Mouse (Mus musculus) forebrain, embryonic 15.5 days (tissue): ENCODE measurements around the gene Wdr31. TPM values are rescaled to one million over a fixed set of nuclear protein-coding genes. Genes with fewer than 3 reads are reported as not detected.

Experiments used
- ATAC-seq: fragments of 200-750 bp; cut with Nextera tagmentation; replicated peaks from 2 replicates; pipeline ENCODE4 v1.8.0; 2017; ENCODE audit warnings: mild to moderate bottlenecking, moderate TSS enrichment, moderate library complexity
- H3K27ac ChIP-seq: fragments of 300-500 bp; sonication (generic); replicated peaks from 2 replicates; pipeline ENCODE4 v1.5.1; 2015; ENCODE audit warnings: mild to moderate bottlenecking, inconsistent platforms
- H3K27me3 ChIP-seq: fragments of 300-500 bp; sonication (generic); 2 replicates; pipeline ENCODE4 v1.6.1; 2015; ENCODE audit warnings: inconsistent platforms
- H3K36me3 ChIP-seq: fragments of 300-500 bp; sonication (generic); 2 replicates; pipeline ENCODE4 v1.6.1; 2015; ENCODE audit warnings: mild to moderate bottlenecking, inconsistent platforms
- H3K4me1 ChIP-seq: fragments of 300-500 bp; sonication (generic); 2 replicates; pipeline ENCODE4 v1.6.1; 2015; ENCODE audit warnings: inconsistent platforms
- H3K4me2 ChIP-seq: fragments of 300-500 bp; sonication (generic); replicated peaks from 2 replicates; pipeline ENCODE4 v1.6.1; 2015; ENCODE audit warnings: mild to moderate bottlenecking, inconsistent platforms
- H3K4me3 ChIP-seq: fragments of 300-500 bp; sonication (generic); 2 replicates; pipeline ENCODE4 v1.5.1; 2015; ENCODE audit warnings: mild to moderate bottlenecking, inconsistent platforms
- H3K9ac ChIP-seq: fragments of 300-500 bp; sonication (generic); replicated peaks from 2 replicates; pipeline ENCODE4 v1.6.1; 2015; ENCODE audit warnings: mild to moderate bottlenecking, inconsistent platforms
- H3K9me3 ChIP-seq: fragments of 300-500 bp; sonication (generic); 2 replicates; pipeline ENCODE4 v1.6.1; 2016; ENCODE audit warnings: inconsistent platforms
- WGBS: fragments of 180-500 bp; shearing (Covaris S2); methylation state at CpG from one replicate; pipeline ENCODE4 v1.1.7; 2015; ENCODE audit warnings: mixed read lengths; 5-methylcytosine and 5-hydroxymethylcytosine counted together
- polyA plus RNA-seq: library from polyadenylated mRNA; unstranded; fragments of >200 nt; fragmentation: Nextera tagmentation; extraction: Ambion mirVana; gene quantifications from 2 replicates; pipeline ENCODE4 v1.2.1, GENCODE M21; 2015

Wdr31 gene
- polyA plus RNA-seq, 1 experiment from 2014 or later: 11.5 TPM

- Histone ChIP-seq H3K27ac (no peak overlapping the region), H3K9me3 (no peaks in the 10 kb centered on the region), H3K9ac (no peak overlapping the region), H3K27me3 (peaks cover 23% of the 10 kb centered on the region), H3K36me3 (no peaks in the 10 kb centered on the region), H3K4me1 (peaks cover 12% of the 10 kb centered on the region), H3K4me3 (no peak overlapping the region), H3K4me2 (no peak overlapping the region)
- no peak for ATAC-seq
- WGBS: 85% methylated on average over 2 of the region's 2 CpGs
Observed at GRCm38 (mm10) chr4:62475131-62475530, 4.4 kb upstream of the Wdr31 start.

GRCm38 (mm10) chr4:62472071-62472470 lies 1.4 kb upstream of the Wdr31 start:
- Histone ChIP-seq H3K9me3 (no peaks in the 10 kb centered on the region), H3K4me1 (peaks cover 6% of the 10 kb centered on the region; the same call in 1 of the 2 replicates), H3K27me3 (no peaks in the 10 kb centered on the region), H3K9ac (no peak overlapping the region), H3K4me3 (no peak overlapping the region), H3K4me2 (no peak overlapping the region), H3K36me3 (no peaks in the 10 kb centered on the region), H3K27ac (no peak overlapping the region)
- no peak for ATAC-seq
- 94% methylated on average over 2 of the region's 2 CpGs for WGBS

GRCm38 (mm10) chr4:62468158-62468557 lies 2.5 kb downstream of the Wdr31 start:
- H3K4me3 ChIP-seq: no peak overlapping the region
- H3K9me3 ChIP-seq: no peaks in the 10 kb centered on the region
- no peak overlapping the region for H3K27ac ChIP-seq
- H3K9ac ChIP-seq: no peak overlapping the region
- no peaks in the 10 kb centered on the region for H3K27me3 ChIP-seq
- no peak overlapping the region for H3K4me2 ChIP-seq
- ATAC-seq: no peak
- H3K36me3 ChIP-seq: no peaks in the 10 kb centered on the region
- 97% methylated on average over 1 of the region's 1 CpGs for WGBS
- H3K4me1 ChIP-seq: peaks cover 6% of the 10 kb centered on the region; the same call in 1 of the 2 replicates

- 87% methylated on average over 2 of the region's 2 CpGs for WGBS
Observed at GRCm38 (mm10) chr4:62463124-62463523, 7.6 kb downstream of the Wdr31 start.

GRCm38 (mm10) chr4:62460348-62460747 lies 10.3 kb downstream of the Wdr31 start:
- Histone ChIP-seq H3K27ac (no peak overlapping the region), H3K9ac (no peak overlapping the region), H3K9me3 (no peaks in the 10 kb centered on the region), H3K4me1 (peaks cover 5% of the 10 kb centered on the region), H3K4me2 (no peak overlapping the region), H3K36me3 (no peaks in the 10 kb centered on the region), H3K27me3 (no peaks in the 10 kb centered on the region), H3K4me3 (no peak overlapping the region)
- WGBS: 91% methylated on average over 8 of the region's 8 CpGs
- ATAC-seq: no peak

More at GRCm38 (mm10) chr4:62463124-62463523, 7.6 kb downstream of the Wdr31 start:
- no peak overlapping the region for H3K27ac ChIP-seq
- no peak overlapping the region for H3K4me2 ChIP-seq
- peaks cover 5% of the 10 kb centered on the region for H3K4me1 ChIP-seq
- no peak overlapping the region for H3K9ac ChIP-seq
- ATAC-seq: no peak
- H3K4me3 ChIP-seq: no peak overlapping the region
- no peaks in the 10 kb centered on the region for H3K36me3 ChIP-seq
- no peaks in the 10 kb centered on the region for H3K9me3 ChIP-seq
- no peaks in the 10 kb centered on the region for H3K27me3 ChIP-seq

- Histone ChIP-seq H3K4me3 (no peak overlapping the region), H3K27me3 (no peaks in the 10 kb centered on the region), H3K4me2 (no peak overlapping the region), H3K36me3 (no peaks in the 10 kb centered on the region), H3K27ac (no peak overlapping the region), H3K9ac (no peak overlapping the region), H3K9me3 (no peaks in the 10 kb centered on the region), H3K4me1 (peaks cover 5% of the 10 kb centered on the region)
- peak; percentile 77; the same call in 1 of the 2 replicates for ATAC-seq
- 67% methylated on average over 3 of the region's 3 CpGs for WGBS
Observed at GRCm38 (mm10) chr4:62459081-62459480, 11.6 kb downstream of the Wdr31 start.

- no peaks in the 10 kb centered on the region for H3K9me3 ChIP-seq
- 71% methylated on average over 5 of the region's 5 CpGs for WGBS
- H3K4me3 ChIP-seq: no peak overlapping the region
- H3K4me2 ChIP-seq: no peak overlapping the region
- H3K36me3 ChIP-seq: no peaks in the 10 kb centered on the region
- peaks cover 5% of the 10 kb centered on the region for H3K4me1 ChIP-seq
- no peak for ATAC-seq
- H3K9ac ChIP-seq: no peak overlapping the region
- no peaks in the 10 kb centered on the region for H3K27me3 ChIP-seq
- no peak overlapping the region for H3K27ac ChIP-seq
Observed at GRCm38 (mm10) chr4:62454995-62455394, 15.7 kb downstream of the Wdr31 start.

- Histone ChIP-seq H3K9ac (no peak overlapping the region), H3K4me1 (no peaks in the 10 kb centered on the region), H3K27me3 (no peaks in the 10 kb centered on the region), H3K4me3 (no peak overlapping the region), H3K27ac (no peak overlapping the region), H3K36me3 (no peaks in the 10 kb centered on the region), H3K9me3 (no peaks in the 10 kb centered on the region), H3K4me2 (no peak overlapping the region)
- WGBS: 74% methylated on average over 4 of the region's 4 CpGs
- ATAC-seq: no peak
Observed at GRCm38 (mm10) chr4:62440986-62441385, 29.7 kb downstream of the Wdr31 start.

GRCm38 (mm10) chr4:62440544-62440943 lies 30.2 kb downstream of the Wdr31 start:
- no peaks in the 10 kb centered on the region for H3K27me3 ChIP-seq
- H3K9me3 ChIP-seq: no peaks in the 10 kb centered on the region
- H3K4me2 ChIP-seq: no peak overlapping the region
- no peak overlapping the region for H3K9ac ChIP-seq
- WGBS: 78% methylated on average over 4 of the region's 4 CpGs
- H3K4me3 ChIP-seq: no peak overlapping the region
- ATAC-seq: no peak
- no peaks in the 10 kb centered on the region for H3K4me1 ChIP-seq
- H3K27ac ChIP-seq: no peak overlapping the region
- no peaks in the 10 kb centered on the region for H3K36me3 ChIP-seq

GRCm38 (mm10) chr4:62439793-62440192 lies 30.9 kb downstream of the Wdr31 start:
- Histone ChIP-seq H3K36me3 (no peaks in the 10 kb centered on the region), H3K9ac (no peak overlapping the region), H3K4me2 (no peak overlapping the region), H3K27ac (no peak overlapping the region), H3K9me3 (no peaks in the 10 kb centered on the region), H3K27me3 (no peaks in the 10 kb centered on the region), H3K4me3 (no peak overlapping the region), H3K4me1 (no peaks in the 10 kb centered on the region)
- no peak for ATAC-seq
- 70% methylated on average over 4 of the region's 4 CpGs for WGBS

- 85% methylated on average over 7 of the region's 7 CpGs for WGBS
- no peak for ATAC-seq
- no peaks in the 10 kb centered on the region for H3K36me3 ChIP-seq
- H3K27me3 ChIP-seq: no peaks in the 10 kb centered on the region
- no peak overlapping the region for H3K27ac ChIP-seq
- no peak overlapping the region for H3K9ac ChIP-seq
- no peaks in the 10 kb centered on the region for H3K9me3 ChIP-seq
- no peak overlapping the region for H3K4me3 ChIP-seq
- no peak overlapping the region for H3K4me2 ChIP-seq
- H3K4me1 ChIP-seq: no peaks in the 10 kb centered on the region
Observed at GRCm38 (mm10) chr4:62437871-62438270, 32.8 kb downstream of the Wdr31 start.

- Histone ChIP-seq H3K9me3 (no peaks in the 10 kb centered on the region), H3K4me3 (no peak overlapping the region), H3K4me2 (no peak overlapping the region), H3K36me3 (no peaks in the 10 kb centered on the region), H3K9ac (no peak overlapping the region), H3K27me3 (no peaks in the 10 kb centered on the region), H3K27ac (no peak overlapping the region), H3K4me1 (no peaks in the 10 kb centered on the region)
- ATAC-seq: no peak
- 96% methylated on average over 3 of the region's 3 CpGs for WGBS
Observed at GRCm38 (mm10) chr4:62437256-62437778, 33.4 kb downstream of the Wdr31 start.

GRCm38 (mm10) chr4:62435081-62435480 lies 35.6 kb downstream of the Wdr31 start, which contains the start of gene Rnf183:
Rnf183 (minus strand) TSS chr4:62435252.
- 81% methylated on average over 6 of the region's 6 CpGs for WGBS

More at GRCm38 (mm10) chr4:62435081-62435480, 35.6 kb downstream of the Wdr31 start, which contains the start of gene Rnf183:
- Histone ChIP-seq H3K27me3 (no peaks in the 10 kb centered on the region), H3K4me2 (no peak within 1 kb of the TSS), H3K36me3 (no peaks in the 10 kb centered on the region), H3K4me1 (no peaks in the 10 kb centered on the region), H3K4me3 (no peak within 1 kb of the TSS), H3K9me3 (no peaks in the 10 kb centered on the region), H3K9ac (no peak within 1 kb of the TSS), H3K27ac (no peak within 1 kb of the TSS)
- ATAC-seq: no peak
